Mouse (Mus musculus) right cerebral cortex, postnatal 10 days (tissue): ENCODE data around the gene Fosl2.
"Not testable (repeated sequence)": the region's sequence is repeated elsewhere in the genome, so short reads cannot be mapped to it uniquely, and the experiment has no call there.

Experiments used
- DNase-seq, 2 experiments: peaks; one replicate each; pipeline ENCODE4 v3.0.0; 2021; ENCODE audit warnings: low spot score in 2 of 2

Fosl2 gene

GRCm38 (mm10) chr5:32177737-32178136, 42.1 kb downstream of the Fosl2 start:
- no peak for DNase-seq

- not testable (repeated sequence) for DNase-seq
Measured at GRCm38 (mm10) chr5:32178720-32179119, 43.1 kb downstream of the Fosl2 start.

- no peak for DNase-seq
Measured at GRCm38 (mm10) chr5:32182885-32183629, 47.5 kb downstream of the Fosl2 start.

GRCm38 (mm10) chr5:32187717-32188116, 52.1 kb downstream of the Fosl2 start:
- no peak for DNase-seq

GRCm38 (mm10) chr5:32191259-32191658, 55.7 kb downstream of the Fosl2 start:
- DNase-seq, result no peak

GRCm38 (mm10) chr5:32192016-32192845, 56.6 kb downstream of the Fosl2 start:
- no peak for DNase-seq

- no peak for DNase-seq
Measured at GRCm38 (mm10) chr5:32194236-32194635, 58.6 kb downstream of the Fosl2 start.

- DNase-seq, result no peak
Measured at GRCm38 (mm10) chr5:32195857-32196609, 60.4 kb downstream of the Fosl2 start.

- DNase-seq, result peak; percentile 81 to 87
Measured at GRCm38 (mm10) chr5:32197698-32198097, 62.1 kb downstream of the Fosl2 start.

GRCm38 (mm10) chr5:32199136-32199535, 63.5 kb downstream of the Fosl2 start:
- DNase-seq, result no peak

GRCm38 (mm10) chr5:32199594-32199993, 64.0 kb downstream of the Fosl2 start:
- no peak for DNase-seq

GRCm38 (mm10) chr5:32204653-32205052, 69.1 kb downstream of the Fosl2 start:
- DNase-seq, result no peak

GRCm38 (mm10) chr5:32206726-32207125, 71.1 kb downstream of the Fosl2 start:
- DNase-seq, result no peak
